In genomic region chr2:62293846-62294245, GRCm38 (mm10) we compare ENCODE assay signal across 13 mouse cellular contexts.
DNase-seq lines count a peak whose midpoint lies in the region; ATAC-seq and TF ChIP-seq lines count a peak whose summit lies in the region.
"Had no signal": no experiment of that assay in that cellular context is flagged by ENCODE, and none has a peak within 500 bp of the region (broad histone marks: within the 10 kb centered on the region; RNA-seq: fewer than 3 reads in every experiment).

No protein-coding gene starts in this region.

- intact Hi-C loops in left cerebral cortex, postnatal 36 days (cut with DNase I), result no loop called here

- no peaks in the 10 kb centered on the region for H3K9me3 ChIP-seq in limb, embryonic 14.5 days (ENCODE audit: control insufficient read depth, low read length)
- H3K9me3 ChIP-seq in limb, embryonic 10.5 days (replicated peaks), result no peaks in the 10 kb centered on the region
- H3K9me3 ChIP-seq: stomach, embryonic 15.5 days had no signal

- H3K9ac ChIP-seq in limb, embryonic 14.5 days (ENCODE audit: low read depth, low read length, severe bottlenecking), result no peak overlapping the region
- H3K9ac ChIP-seq: lung, embryonic 14.5 days; stomach, embryonic 15.5 days had no signal

- no peak for TF ChIP-seq POLR2A in cerebellum, adult 2 months (IDR thresholded peaks at IDR 0.05; ENCODE audit: borderline replicate concordance, insufficient read depth, low read length)
- no peak for TF ChIP-seq POLR2A in limb, embryonic 14.5 days (IDR thresholded peaks at IDR 0.05; ENCODE audit: borderline replicate concordance, extremely low read depth, insufficient read depth, insufficient read length)
- TF ChIP-seq POLR2A in lung, adult 2 months (IDR thresholded peaks at IDR 0.05; ENCODE audit: borderline replicate concordance, extremely low read depth, low read depth, low read length), result no peak

- peaks cover 3% of the 10 kb centered on the region; the same call in 1 of the 2 replicates for H3K4me1 ChIP-seq in cerebellum, adult 2 months (ENCODE audit: control insufficient read depth, insufficient read depth, low read length)
- no peaks in the 10 kb centered on the region for H3K4me1 ChIP-seq in limb, embryonic 14.5 days (ENCODE audit: control insufficient read depth, insufficient read depth, low read length)
- H3K4me1 ChIP-seq in limb, embryonic 10.5 days, result no peaks in the 10 kb centered on the region
- no peaks in the 10 kb centered on the region for H3K4me1 ChIP-seq in lung, adult 2 months (ENCODE audit: control insufficient read depth, insufficient read depth, low read length)
- H3K4me1 ChIP-seq: stomach, embryonic 15.5 days had no signal

- no peak for TF ChIP-seq CTCF in cerebellum, adult 2 months (IDR thresholded peaks at IDR 0.05; ENCODE audit: borderline replicate concordance, insufficient read depth, low read depth, low read length)
- no peak for TF ChIP-seq CTCF in lung, adult 2 months (IDR thresholded peaks at IDR 0.05; ENCODE audit: insufficient read depth, low read length)

- no peak overlapping the region for H3K4me3 ChIP-seq in cerebellum, adult 2 months (replicated peaks; ENCODE audit: insufficient read depth, low read depth, low read length)
- no peak overlapping the region for H3K4me3 ChIP-seq in limb, embryonic 14.5 days (replicated peaks; ENCODE audit: low read length)
- H3K4me3 ChIP-seq in limb, embryonic 10.5 days, result no peak overlapping the region
- H3K4me3 ChIP-seq in lung, adult 2 months (replicated peaks; ENCODE audit: extremely low read depth, low read depth, low read length), result no peak overlapping the region
- H3K4me3 ChIP-seq: stomach, embryonic 15.5 days had no signal

- 12% methylated on average over 2 of the region's 2 CpGs for WGBS in cerebellum, adult 2 months
- 59% methylated on average over 2 of the region's 2 CpGs for WGBS in limb, embryonic 14.5 days
- WGBS in limb, embryonic 10.5 days, result 73% methylated on average over 2 of the region's 2 CpGs
- WGBS in lung, adult 2 months, result 56% methylated on average over 2 of the region's 2 CpGs

- H3K4me2 ChIP-seq in limb, embryonic 14.5 days (replicated peaks; ENCODE audit: low read depth, low read length, severe bottlenecking), result no peak overlapping the region
- H3K4me2 ChIP-seq: lung, embryonic 14.5 days; stomach, embryonic 15.5 days had no signal

- DNase-seq in cerebellum, postnatal 14 days, result peak; percentile 5 to 33
- DNase-seq in cerebellum, adult 2 months, result no peak
- DNase-seq in limb, embryonic 14.5 days (ENCODE audit: low spot score), result peak; percentile 16
- no peak for DNase-seq in limb, embryonic 10.5 days (ENCODE audit: low spot score)
- peak; percentile 33 for DNase-seq in brain, adult 2 months (ENCODE audit: low read depth, low spot score)
- DNase-seq in lung, adult 2 months, result no peak
- no peak for DNase-seq in left cerebral cortex, postnatal 36 days (ENCODE audit: low spot score in 2 of 2)
- DNase-seq: heart, postnatal 36 days; kidney, adult 11 months; kidney, postnatal 25 days; lung, embryonic 14.5 days had no signal

- no peaks in the 10 kb centered on the region for H3K27me3 ChIP-seq in cerebellum, adult 2 months (ENCODE audit: control insufficient read depth, insufficient read depth, low read length)
- H3K27me3 ChIP-seq in limb, embryonic 14.5 days (ENCODE audit: control insufficient read depth, insufficient read depth, low read length), result no peaks in the 10 kb centered on the region
- H3K27me3 ChIP-seq in limb, embryonic 10.5 days (ENCODE audit: low read depth, poor library complexity, severe bottlenecking), result no peaks in the 10 kb centered on the region
- H3K27me3 ChIP-seq: stomach, embryonic 15.5 days had no signal

- no peaks in the 10 kb centered on the region for H3K36me3 ChIP-seq in limb, embryonic 14.5 days (ENCODE audit: control insufficient read depth, insufficient read depth, low read length)
- H3K36me3 ChIP-seq in limb, embryonic 10.5 days, result no peaks in the 10 kb centered on the region
- H3K36me3 ChIP-seq: stomach, embryonic 15.5 days had no signal

- ATAC-seq in limb, embryonic 14.5 days (ENCODE audit: low FRiP score, low read depth), result no peak
- ATAC-seq in megakaryocyte progenitor cell, adult 5-6 weeks (replicated peaks; ENCODE audit: poor library complexity), result peak; percentile 76

- no peak overlapping the region for H3K27ac ChIP-seq in cerebellum, adult 2 months (ENCODE audit: insufficient read depth, low read length)
- H3K27ac ChIP-seq in limb, embryonic 14.5 days (replicated peaks; ENCODE audit: low read depth, low read length), result no peak overlapping the region
- H3K27ac ChIP-seq in limb, embryonic 10.5 days, result no peak overlapping the region
- H3K27ac ChIP-seq: stomach, embryonic 15.5 days had no signal

Comparison
In these comparisons a context has a peak if more than half of its experiments do, and no peak if none do; other contexts are left out.
1. DNase-seq: peak in cerebellum, postnatal 14 days (2 of 2), limb, embryonic 14.5 days (single experiment) and brain, adult 2 months (single experiment); none in cerebellum, adult 2 months (0 of 2), limb, embryonic 10.5 days (single experiment), lung, adult 2 months (single experiment) and left cerebral cortex, postnatal 36 days (0 of 2).